Mouse (Mus musculus) mammary gland, adult 2 months (tissue): Measurements from ENCODE around the gene Lrrc73. TPM values are rescaled to one million over a fixed set of nuclear protein-coding genes. Genes with fewer than 3 reads are reported as not detected.

Source experiments
- polyA plus RNA-seq: library from polyadenylated mRNA; depleted of rRNA; stranded (reverse); fragments of >200 nt; gene quantifications from 2 replicates; pipeline ENCODE4 v1.2.3, GENCODE M21; 2012; ENCODE audit warnings: low replicate concordance; rRNA removed

Gene Lrrc73
- 1.2 and 2.9 TPM in 2 replicates for polyA plus RNA-seq

DNA sequence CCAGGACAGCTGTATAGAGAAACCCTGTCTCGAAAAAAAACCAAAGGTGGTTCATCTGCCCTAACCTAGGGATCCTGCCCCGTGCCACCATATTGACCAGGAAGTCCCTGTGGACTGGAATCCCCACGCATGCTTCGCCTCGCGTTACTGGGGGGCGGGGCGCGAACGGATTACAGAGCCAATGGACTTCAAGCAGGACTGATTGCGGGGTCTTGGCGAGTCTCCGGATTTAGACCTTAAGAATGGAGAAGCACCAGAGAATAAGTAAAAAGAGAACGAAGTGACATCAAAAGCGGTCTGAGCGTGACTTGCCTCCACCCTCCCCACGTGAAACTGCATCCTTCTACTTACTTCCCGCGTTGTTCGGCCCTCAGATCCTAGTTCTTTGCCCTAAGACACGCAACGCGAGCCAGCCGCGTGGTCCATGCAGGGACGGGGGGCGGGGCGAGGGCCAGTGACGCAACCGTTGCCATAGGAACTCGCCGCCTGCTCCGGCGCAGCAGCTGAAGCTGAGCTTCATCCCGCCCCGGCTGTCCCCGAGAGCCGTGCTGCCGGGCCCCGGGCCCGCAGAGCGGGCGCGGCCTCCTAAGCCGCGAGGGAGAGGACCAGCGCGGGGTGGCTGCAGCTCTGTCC lies at the start of gene Lrrc73:
Lrrc73 (plus strand) TSS at position 80 of the 633 bp plus-strand sequence.

DNA sequence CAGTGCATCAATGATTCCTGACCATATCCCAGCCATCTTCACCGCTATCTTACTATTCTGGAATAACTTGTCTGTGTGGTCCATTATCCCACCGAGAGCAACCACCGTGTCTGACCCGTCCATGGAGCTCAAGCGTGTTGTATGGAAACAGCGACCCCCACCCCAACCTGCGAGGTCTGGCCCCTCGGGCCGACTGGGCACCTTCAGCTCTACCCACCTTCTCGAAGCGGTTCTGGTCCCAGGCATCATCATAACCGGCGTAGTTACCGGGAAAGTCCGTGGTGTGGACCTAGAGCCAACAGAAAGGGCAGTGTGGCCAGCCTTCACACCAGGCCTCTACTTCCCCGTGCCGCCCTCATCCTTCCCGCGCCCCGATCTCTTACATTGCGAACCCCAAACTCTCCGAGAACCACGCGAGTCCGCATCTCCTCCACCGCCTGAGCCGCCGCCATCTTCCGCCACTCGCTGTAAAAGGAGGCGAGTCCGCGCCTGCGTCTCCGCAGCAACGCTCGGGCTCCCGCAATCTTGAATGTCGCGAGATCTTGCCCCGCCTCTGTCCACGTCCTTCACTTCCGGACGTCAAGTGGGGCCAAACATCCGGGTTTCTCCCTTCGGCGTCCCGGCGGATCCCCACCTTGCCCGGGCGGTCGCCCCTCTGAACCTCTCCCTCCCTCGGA lies 5.7 kb upstream of the Lrrc73 start, which contains the start of the genes Polr1c and Yipf3:
Polr1c (minus strand) TSS at position 543 of the 677 bp plus-strand sequence.
Yipf3 (plus strand) TSS at position 569 of the 677 bp plus-strand sequence.

GRCm38 (mm10) chr17:46282483-46283123 lies 29.3 kb downstream of the Lrrc73 start, which contains the start of gene Tjap1:
Tjap1 (minus strand) TSS chr17:46283026.

DNA sequence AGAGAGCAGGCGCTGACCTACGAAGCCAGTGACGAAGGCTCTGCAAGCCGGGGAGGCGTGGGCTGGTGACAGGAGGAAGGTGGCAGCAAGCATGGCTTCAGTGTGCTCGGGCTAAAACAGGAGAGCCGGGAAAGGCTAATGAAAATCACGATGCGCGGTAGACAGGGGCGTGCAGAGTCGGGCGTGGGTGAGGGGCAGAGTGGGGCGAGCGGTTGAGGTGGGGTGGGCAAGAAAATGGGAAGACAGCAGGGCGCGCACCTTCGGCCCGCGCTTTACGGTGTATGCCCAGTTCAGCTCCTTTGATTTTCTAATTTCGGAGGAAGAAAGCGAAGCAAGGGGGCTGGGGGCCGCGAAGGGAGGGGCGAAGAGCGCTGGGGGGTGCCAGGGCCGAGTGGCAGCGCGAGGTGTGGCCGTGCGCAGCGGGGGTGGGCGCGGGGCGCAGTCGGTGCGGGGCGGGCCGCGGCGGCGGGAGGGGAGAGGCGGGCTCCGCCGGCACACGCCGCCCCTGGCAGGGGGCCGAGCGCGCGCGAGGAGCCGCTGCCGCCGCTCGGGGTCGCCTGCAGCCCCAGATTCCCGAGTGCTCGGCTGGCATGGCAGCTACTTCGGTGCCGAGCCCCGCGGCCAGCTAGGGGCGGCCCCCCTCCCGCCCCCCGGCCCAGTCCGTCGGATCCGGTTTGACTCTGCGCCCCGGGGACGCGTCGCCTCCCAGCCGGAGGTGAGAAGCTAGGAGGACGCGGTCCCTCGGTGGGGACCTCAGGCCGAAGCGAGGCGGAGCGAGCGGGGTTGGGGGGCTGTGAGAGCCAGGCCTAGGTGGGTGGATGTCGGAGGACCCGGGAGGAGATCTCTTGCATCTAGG lies 44.3 kb downstream of the Lrrc73 start, which contains the start of gene Dlk2:
Dlk2 (plus strand) TSS at position 58 of the 856 bp plus-strand sequence.

Other genes starting within 250 kb of the Lrrc73 start
- gene Vegfa, start 221.2 kb upstream of the Lrrc73 start, polyA plus RNA-seq, result 326 and 345 TPM in 2 replicates
- 36.4 and 54.9 TPM in 2 replicates for gene Mrps18a, start 142.5 kb upstream of the Lrrc73 start, polyA plus RNA-seq
- 5.0 and 6.8 TPM in 2 replicates for gene Rsph9, start 109.3 kb upstream of the Lrrc73 start, polyA plus RNA-seq
- gene Mad2l1bp, start 100.0 kb upstream of the Lrrc73 start, polyA plus RNA-seq, result 15.7 and 17.7 TPM in 2 replicates
- 130 and 159 TPM in 2 replicates for gene Gtpbp2, start 92.5 kb upstream of the Lrrc73 start, polyA plus RNA-seq
- gene Polh, start 50.9 kb upstream of the Lrrc73 start, polyA plus RNA-seq, result 5.6 and 7.7 TPM in 2 replicates
- gene Xpo5, start 50.7 kb upstream of the Lrrc73 start, polyA plus RNA-seq, result 17.5 and 23.7 TPM in 2 replicates
- gene Polr1c, start 5.5 kb upstream of the Lrrc73 start, polyA plus RNA-seq, result 30.8 and 44.5 TPM in 2 replicates
- gene Yipf3, start 5.5 kb upstream of the Lrrc73 start, polyA plus RNA-seq, result 286 and 320 TPM in 2 replicates
- gene Tjap1, start 29.5 kb downstream of the Lrrc73 start, polyA plus RNA-seq, result 38.5 and 59.6 TPM in 2 replicates
- 1.8 and 2.0 TPM in 2 replicates for gene Dlk2, start 43.9 kb downstream of the Lrrc73 start, polyA plus RNA-seq
- 22.9 and 27.6 TPM in 2 replicates for gene Abcc10, start 74.8 kb downstream of the Lrrc73 start, polyA plus RNA-seq
- 26.3 and 34.3 TPM in 2 replicates for gene Zfp318, start 130.2 kb downstream of the Lrrc73 start, polyA plus RNA-seq
- gene Crip3, start 175.4 kb downstream of the Lrrc73 start, polyA plus RNA-seq, result 5.5 and 15.0 TPM in 2 replicates
- gene Slc22a7, start 184.9 kb downstream of the Lrrc73 start, polyA plus RNA-seq, result 0.41 TPM in 1 of 2 replicates, not detected in the other
- 0.33 and 0.61 TPM in 2 replicates for gene Ttbk1, start 234.1 kb downstream of the Lrrc73 start, polyA plus RNA-seq
- gene Dnph1, start 243.2 kb downstream of the Lrrc73 start, polyA plus RNA-seq, result 1.5 and 2.5 TPM in 2 replicates